Mouse (Mus musculus) brain, embryonic 18.5 days (tissue): ENCODE measurements at regions not wholly inside any gene's neighbourhood (a gene's known extent, or its start where the extent isn't known, plus 50 kb on each side); places are given as distances from the start of the nearest gene placed in this dataset.

Experiments used
- DNase-seq: peaks from one replicate; pipeline ENCODE4 v3.0.0-alpha.2; 2012; ENCODE audit warnings: low read depth, low spot score

DNA sequence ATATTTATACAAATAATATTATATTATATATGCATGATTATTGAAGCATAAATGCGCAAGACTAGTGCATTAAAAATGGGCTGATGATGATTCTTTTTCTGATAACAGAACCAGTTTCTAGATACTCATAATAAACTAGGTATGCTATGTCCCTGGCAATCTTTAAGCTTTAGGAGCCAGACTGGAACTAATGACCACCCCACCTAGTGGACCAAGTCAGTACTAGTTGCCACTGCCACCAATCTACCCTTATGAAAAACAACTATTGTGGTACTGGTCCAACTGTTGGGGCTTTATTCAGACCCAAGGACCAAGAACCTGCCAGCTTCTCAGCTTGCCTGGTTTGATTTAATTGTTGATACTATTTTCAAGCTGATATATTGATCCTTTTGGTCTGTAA, 722.8 kb downstream of the Dach1 start:
- DNase-seq: no peak

DNA sequence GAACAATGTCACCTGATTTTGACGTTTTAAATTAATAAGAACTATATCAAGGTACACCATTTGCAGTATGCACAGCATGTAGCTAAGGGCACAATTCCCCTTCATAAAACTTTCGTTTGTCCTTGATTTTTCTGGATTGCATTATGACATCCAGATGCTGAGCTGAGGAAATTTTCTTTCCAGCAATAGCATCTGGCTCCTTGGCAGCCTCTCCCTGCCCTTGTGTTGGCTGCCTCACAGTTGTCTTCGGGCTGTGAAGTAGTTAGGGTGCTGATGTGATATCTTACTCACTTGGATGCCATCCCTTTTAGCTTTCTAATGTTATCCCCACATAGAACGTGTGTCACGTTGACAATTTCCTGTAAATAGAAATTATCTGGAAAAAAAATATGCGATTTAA, 729.2 kb downstream of the Dach1 start:
- DNase-seq: no peak

DNA sequence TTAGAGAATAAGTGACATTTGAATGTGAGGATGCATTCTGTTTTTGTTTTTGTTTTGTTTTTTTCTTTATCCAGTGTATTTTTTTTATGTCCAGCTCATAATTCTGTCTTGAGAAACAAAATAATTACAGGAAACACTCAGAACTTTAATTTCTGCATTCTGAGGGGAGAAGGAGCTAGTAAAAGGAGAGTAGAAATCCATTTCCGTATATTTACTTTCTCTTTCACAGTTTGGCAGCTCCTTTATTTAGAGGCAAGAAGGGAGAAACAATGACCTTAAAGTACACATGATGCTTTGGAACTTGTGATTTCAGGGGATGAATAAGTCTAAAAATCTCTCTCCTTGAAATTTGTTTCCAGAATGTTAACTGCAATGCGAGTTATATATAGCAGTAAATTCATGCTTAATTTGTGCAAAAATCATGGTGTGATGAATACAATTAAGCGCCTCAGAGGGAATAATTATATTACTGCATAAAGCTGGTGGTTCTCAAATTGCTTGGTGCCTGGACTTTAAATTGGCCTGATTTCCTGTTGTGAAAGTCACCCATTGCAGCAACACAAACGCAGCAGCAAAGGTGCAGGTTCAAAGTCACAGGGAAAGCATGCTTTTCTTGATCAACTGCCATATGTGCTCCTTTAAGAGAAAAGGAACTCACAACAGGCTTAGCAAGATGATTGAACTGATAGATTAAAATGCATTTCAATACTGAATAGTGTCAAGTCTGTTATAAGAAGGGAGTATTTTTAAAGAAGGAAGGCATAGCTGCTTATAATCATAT, 733.9 kb downstream of the Dach1 start:
- DNase-seq: no peak

DNA sequence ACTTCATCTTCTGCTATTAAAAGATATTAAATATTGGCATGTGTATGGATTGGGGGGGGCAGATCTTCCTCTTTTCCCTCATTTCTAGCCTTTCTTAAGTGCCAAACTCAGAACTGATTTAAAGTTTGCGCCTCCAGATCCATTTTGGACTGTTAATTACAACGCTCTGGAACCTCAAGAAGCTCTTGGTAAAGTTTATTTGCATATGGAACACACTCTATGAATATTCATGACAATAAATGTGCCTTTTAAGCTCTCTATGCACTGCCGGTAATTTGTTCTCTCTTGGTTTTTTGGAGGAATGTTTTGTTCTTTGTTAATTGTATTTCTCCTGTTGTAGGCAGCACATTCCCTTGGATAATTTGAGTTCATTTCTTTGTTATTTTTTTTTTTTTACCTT, 738.3 kb downstream of the Dach1 start:
- no peak for DNase-seq

DNA sequence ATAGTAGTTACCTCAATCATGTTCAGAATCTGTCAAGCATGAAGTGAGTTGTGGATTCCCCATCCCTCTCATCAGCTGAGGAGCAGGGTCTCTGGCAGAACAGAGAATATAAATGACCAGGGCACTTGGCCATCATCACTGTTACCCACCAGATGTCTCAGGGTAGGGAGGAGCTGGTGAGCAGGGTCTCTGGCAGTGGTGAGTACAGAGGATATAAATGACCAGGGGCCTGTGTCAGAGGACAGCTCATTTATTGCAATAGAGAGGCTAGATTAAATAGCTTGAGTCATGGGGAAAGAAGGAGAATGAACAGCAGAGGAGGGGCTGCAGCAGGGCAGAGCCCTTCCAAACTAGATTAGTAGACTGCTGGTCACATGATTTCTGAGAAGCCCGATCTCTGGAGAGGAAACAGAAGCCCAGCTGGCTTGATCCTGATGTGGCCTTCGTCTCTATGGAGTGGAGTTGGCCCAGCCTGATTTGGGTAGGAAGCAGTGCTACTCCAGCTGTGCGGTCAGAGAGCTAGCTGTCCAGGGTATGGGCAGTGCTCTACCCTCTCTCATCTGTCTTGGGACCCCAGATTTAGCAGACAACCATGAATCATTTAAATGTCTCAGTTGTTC, 766.3 kb downstream of the Dach1 start:
- no peak for DNase-seq

DNA sequence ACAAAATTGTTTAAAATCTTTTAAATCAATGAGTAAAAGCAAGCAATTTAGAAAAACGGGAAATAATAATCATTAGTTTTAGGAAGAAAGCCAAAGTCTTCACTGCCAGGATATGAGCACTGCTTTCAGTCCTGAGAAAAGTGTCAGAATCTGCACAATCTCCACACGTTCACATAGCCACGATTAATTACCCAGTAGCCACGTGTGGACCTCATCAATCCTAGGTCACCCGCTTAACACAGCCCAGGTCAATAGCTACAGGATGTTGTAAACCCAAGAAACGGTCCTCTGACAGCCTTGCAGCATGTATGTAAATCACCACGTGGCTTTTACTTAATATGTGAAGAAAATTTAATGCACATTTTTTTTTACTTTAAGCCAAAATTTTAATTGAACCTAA, 773.2 kb downstream of the Dach1 start:
- no peak for DNase-seq

DNA sequence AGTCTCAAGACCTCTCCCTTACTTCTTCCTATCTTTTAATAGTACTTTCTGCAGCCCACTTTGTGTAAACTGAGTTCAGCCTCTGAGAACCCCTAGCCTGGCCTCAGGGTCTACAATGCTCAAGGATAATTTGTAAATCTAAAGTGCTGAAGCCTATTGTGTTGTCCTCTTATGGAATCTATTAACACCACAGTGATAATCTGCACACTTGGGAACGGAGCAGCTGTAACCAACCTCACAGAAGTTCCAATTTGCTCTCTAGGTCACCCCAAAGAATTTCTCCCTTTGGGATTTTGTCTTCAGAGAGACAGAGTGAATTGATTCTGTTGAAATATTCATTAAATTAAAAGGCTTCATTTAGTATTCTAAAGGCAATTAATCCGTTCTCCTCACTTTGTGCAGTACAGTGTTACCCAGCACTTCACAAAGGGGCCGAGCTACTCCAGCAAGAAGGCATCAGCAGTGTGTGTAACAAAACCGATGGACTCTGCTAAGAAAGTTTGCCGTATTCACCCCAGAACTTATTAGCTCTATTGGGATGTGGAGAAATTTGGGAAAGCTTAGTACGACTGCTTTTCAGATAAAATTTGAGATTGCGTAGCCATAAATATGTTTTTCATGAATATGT, 773.7 kb downstream of the Dach1 start:
- no peak for DNase-seq

DNA sequence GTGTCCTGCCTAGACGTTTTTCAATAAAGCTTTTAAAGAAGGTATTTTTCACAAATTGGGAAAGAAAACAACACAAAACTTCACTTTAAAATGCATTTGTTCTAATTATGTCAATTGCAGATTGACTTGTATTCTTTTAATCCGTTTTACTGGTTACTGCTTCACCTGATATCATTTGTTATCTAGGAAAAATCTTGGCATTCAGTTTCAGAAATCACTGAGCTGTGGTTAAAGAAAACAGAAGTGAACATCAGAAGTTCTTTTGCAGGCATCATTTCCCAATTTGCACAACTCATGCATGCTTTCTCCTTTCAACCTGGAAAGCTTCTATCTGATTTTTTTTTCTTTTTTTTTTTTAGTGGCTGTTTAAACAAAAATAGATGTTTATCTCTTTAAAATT, 780.6 kb downstream of the Dach1 start:
- no peak for DNase-seq

DNA sequence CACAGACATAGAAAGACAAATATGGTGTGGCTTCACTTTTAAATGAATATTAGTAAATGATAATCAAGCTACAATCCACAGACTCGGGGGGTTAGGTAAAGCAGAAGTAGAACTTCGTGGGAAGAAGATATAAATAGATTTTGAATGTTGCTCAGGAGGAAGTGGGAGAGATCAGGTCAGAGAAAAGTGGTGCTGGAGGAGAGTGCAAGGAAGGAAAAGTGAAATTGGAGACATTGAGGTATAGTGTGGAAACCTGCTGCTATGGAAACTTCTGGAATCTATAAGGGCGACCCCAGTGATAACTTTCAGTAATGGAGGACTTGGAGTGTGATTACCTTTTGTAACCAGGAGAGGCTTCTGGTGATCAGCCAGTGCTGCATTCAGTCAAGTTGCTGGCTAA, 789.4 kb downstream of the Dach1 start:
- no peak for DNase-seq

DNA sequence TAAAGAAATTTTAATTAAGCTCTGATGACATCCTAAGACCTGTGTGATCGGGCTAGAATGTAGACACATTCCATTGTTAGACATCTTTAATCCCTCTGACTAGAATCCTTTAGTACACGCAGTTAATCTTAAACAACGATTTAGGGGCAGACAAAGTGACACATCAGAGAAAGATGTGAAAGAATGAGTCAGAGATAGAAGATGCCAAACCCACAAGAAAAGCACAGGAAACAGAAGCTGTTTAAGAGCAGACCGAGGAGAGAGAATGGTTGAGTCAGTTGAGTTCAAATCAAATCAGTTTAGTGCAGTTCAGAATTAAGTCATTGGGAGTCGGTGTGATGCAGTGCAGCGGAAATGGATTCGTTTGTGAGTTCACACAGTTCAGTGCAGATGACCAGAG, 812.6 kb downstream of the Dach1 start:
- no peak for DNase-seq

DNA sequence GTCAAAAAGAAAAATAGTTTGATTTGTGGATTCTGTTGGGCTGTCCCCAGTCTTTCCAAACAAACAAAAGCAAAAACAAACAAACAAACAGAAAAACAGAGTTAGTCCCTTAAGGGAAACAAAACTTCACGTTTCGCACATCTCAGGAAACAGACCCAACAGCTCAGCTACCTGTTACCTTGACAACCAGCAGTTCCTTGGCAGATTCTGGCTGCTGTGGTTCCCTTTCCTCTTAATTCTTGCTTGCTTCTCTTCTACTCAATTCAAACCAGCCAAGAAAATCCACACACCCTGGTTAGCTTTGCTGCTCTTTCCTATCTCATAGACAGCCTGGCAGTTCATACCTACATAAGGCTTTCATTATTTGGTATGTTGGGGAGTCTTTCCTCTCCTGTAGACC, 821.6 kb downstream of the Dach1 start:
- peak; percentile 1 for DNase-seq

DNA sequence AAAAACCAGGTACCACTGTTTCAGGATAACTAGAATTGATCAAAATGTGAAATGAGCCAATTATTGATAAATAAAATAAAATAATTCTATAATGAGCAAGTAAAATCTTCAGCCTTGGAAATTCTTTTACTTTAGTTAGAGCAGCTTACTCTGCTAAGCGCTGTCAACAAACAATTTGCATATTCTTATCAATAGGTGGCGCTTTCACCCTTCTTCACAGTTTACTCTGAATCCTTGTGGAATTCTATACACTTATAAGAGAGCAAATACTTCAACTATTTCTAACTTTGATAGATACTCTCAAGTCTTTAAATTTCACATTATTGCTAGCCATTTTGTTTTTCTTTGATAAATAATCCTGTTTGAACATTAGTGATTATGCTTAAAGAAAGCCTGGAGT, 812.5 kb upstream of the Klhl1 start:
- peak; percentile 26 for DNase-seq

DNA sequence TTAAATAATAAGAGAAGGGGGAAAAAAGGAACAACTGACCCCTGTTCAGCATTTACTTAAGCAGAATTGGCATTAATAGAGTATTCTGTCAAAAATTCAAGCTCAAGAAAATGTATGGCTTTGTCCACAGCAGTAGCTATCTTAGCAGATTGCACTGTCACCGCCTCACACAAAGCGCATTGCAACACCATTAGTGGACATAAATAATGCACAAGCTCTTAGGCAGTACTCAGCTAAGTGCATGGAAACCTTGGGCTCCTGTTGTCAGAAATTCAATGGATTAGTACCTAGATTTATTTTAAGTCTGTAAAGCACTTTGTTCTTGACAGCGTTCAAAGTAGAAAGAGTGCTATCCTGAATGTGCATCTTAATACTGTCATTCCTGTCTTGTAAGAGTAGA, 811.1 kb upstream of the Klhl1 start:
- DNase-seq: no peak

DNA sequence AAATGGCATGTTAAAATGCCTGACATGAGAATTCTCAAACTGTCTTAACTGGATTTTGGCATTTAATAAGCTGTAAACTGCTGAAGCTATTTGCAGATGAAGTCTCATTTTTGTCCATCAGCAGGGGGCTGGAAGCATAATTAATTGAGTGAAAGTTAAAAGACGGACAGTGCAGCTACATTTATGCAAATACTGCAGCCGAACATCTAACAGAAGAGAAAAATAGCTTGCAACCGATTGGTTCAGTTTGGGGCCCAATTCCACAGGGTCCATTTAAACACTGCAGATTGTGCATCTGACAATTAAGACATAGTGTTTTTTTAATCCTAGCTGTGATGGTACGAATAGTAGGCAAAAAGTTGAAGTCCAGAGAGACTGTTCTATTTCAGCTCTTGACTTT, 774.2 kb upstream of the Klhl1 start:
- no peak for DNase-seq

DNA sequence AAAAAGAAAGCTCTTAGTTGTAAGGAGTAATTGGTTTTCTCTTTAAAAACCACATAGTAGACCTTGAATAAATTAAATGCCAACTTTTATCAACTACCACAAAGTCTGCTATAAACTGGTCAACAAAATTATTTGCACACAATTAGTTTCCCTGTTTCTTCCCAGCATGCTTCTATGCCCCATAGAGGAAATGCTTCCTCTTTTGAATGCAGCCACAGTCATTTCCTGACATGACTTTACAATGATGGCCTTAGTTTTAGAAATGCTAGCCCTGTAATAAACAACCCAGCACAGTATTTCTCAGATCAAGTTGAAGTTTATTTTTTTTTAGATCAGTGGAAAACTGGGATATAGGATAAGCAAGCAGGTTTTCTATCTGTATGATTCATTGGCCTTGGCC, 768.5 kb upstream of the Klhl1 start:
- DNase-seq: no peak

DNA sequence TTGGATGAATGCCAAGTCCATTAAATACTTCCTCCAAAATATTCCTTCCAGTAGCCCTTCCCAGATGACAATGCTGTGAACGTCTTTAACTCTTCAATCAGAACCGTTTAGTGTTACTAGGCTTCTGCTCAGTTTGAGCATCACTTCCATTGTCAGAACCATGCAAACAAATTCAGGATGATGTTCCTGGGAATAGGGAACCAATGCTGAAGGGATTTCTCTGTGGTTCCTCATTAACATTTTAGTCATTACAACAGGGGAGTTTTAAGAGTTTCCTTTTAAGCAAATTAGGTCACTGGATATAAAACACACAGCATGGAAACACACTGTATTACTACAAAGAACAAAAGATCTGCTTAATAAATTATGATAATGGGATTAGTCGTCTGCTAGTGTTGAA, 739.6 kb upstream of the Klhl1 start:
- DNase-seq: no peak
